ENCODE assay signal across 24 mouse cellular contexts in the genomic region with DNA sequence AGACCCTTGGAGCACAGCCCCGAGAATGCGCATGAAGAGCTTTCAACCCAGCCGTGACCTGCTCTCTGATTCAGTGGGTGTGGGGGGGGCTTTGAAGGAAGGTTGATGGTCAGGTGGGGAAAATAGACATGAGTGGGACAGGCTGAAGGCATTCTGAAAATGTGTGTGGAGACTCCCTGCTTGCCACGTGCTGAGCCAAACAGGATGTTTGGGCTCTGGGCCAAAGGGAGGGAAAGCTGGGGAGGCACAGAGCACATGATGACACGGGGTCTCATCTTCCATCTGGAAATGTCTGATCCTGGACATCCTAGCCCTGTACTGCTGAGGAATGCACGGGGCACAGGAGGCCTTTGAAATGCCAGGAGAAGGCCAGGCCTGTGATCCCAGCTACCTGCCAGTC. TPM values are rescaled to one million over a fixed set of nuclear protein-coding genes. Genes with fewer than 3 reads are reported as not detected.
DNase-seq lines count a peak whose midpoint lies in the region; ATAC-seq lines count a peak whose summit lies in the region.
"Had no signal": no experiment of that assay in that cellular context is flagged by ENCODE, and none has a peak within 500 bp of the region (broad histone marks: within the 10 kb centered on the region; RNA-seq: fewer than 3 reads in every experiment).

No protein-coding gene starts in this region.

- peaks cover 4% of the 10 kb centered on the region for H3K4me1 ChIP-seq in heart, embryonic 16.5 days (ENCODE audit: control insufficient read depth, insufficient read depth, low read length)
- H3K4me1 ChIP-seq in midbrain, embryonic 16.5 days (ENCODE audit: control insufficient read depth, insufficient read depth, low read length), result no peaks in the 10 kb centered on the region
- H3K4me1 ChIP-seq in midbrain, embryonic 11.5 days (ENCODE audit: control insufficient read depth, insufficient read depth, low read length), result no peaks in the 10 kb centered on the region
- H3K4me1 ChIP-seq: forebrain, embryonic 12.5 days had no signal

- DNase-seq in heart, postnatal 4 days, result no peak
- DNase-seq in kidney, postnatal 4 days, result peak; percentile 41 to 58
- no peak for DNase-seq in kidney, adult 18-20 months
- no peak for DNase-seq in midbrain, embryonic 11.5 days (ENCODE audit: low spot score, missing footprints)
- DNase-seq: cerebellum, adult 11-12 months; layer of hippocampus, adult 9-11 months; right cerebral cortex, adult 18-20 months; right cerebral cortex, postnatal 4 days; thymus, postnatal 25 days had no signal

- no peak overlapping the region for H3K4me2 ChIP-seq in heart, embryonic 16.5 days (ENCODE audit: low read depth, low read length)
- H3K4me2 ChIP-seq in midbrain, embryonic 16.5 days (ENCODE audit: low read length), result no peak overlapping the region
- no peak overlapping the region for H3K4me2 ChIP-seq in midbrain, embryonic 11.5 days
- H3K4me2 ChIP-seq: forebrain, embryonic 12.5 days; heart, embryonic 11.5 days; midbrain, embryonic 15.5 days; neural tube, embryonic 13.5 days had no signal

- H3K9me3 ChIP-seq in heart, embryonic 16.5 days (replicated peaks; ENCODE audit: control insufficient read depth, low read length), result no peaks in the 10 kb centered on the region
- H3K9me3 ChIP-seq in midbrain, embryonic 16.5 days (replicated peaks; ENCODE audit: control insufficient read depth, low read length, poor library complexity, severe bottlenecking), result no peaks in the 10 kb centered on the region
- H3K9me3 ChIP-seq in midbrain, embryonic 11.5 days (ENCODE audit: control insufficient read depth, low read length), result no peaks in the 10 kb centered on the region
- H3K9me3 ChIP-seq: forebrain, embryonic 12.5 days; hindbrain, embryonic 10.5 days; midbrain, embryonic 15.5 days; neural tube, embryonic 13.5 days had no signal

- H3K9ac ChIP-seq in heart, embryonic 16.5 days (ENCODE audit: low read length), result no peak overlapping the region
- no peak overlapping the region for H3K9ac ChIP-seq in midbrain, embryonic 16.5 days (ENCODE audit: low read depth, low read length)
- no peak overlapping the region for H3K9ac ChIP-seq in midbrain, embryonic 11.5 days (ENCODE audit: low read length)
- H3K9ac ChIP-seq: forebrain, embryonic 12.5 days; midbrain, embryonic 15.5 days; neural tube, embryonic 13.5 days had no signal

- H3K27ac ChIP-seq in heart, embryonic 16.5 days (ENCODE audit: low read length), result no peak overlapping the region
- H3K27ac ChIP-seq in midbrain, embryonic 16.5 days (ENCODE audit: low read length), result 0 out of 2 replicates have a peak overlapping the region, but pooled peaks have one; percentile 9
- no peak overlapping the region for H3K27ac ChIP-seq in midbrain, embryonic 11.5 days (ENCODE audit: low read depth, low read length)
- H3K27ac ChIP-seq: forebrain, embryonic 12.5 days; hindbrain, embryonic 10.5 days; left cerebral cortex, adult 2 months; midbrain, embryonic 15.5 days; neural tube, embryonic 13.5 days had no signal

- H3K4me3 ChIP-seq in heart, embryonic 16.5 days (ENCODE audit: low read length), result no peak overlapping the region
- no peak overlapping the region for H3K4me3 ChIP-seq in midbrain, embryonic 16.5 days (ENCODE audit: low read depth, low read length)
- no peak overlapping the region for H3K4me3 ChIP-seq in midbrain, embryonic 11.5 days (ENCODE audit: low read depth, low read length)
- H3K4me3 ChIP-seq: forebrain, embryonic 12.5 days; hindbrain, embryonic 10.5 days; left cerebral cortex, adult 2 months; midbrain, embryonic 15.5 days; myocyte; neural tube, embryonic 13.5 days had no signal

- 43% methylated on average over 6 of the region's 6 CpGs for WGBS in heart, embryonic 16.5 days
- 65% methylated on average over 6 of the region's 6 CpGs for WGBS in midbrain, embryonic 16.5 days
- WGBS in midbrain, embryonic 11.5 days, result 82% methylated on average over 6 of the region's 6 CpGs

- no peaks in the 10 kb centered on the region for H3K36me3 ChIP-seq in heart, embryonic 16.5 days (ENCODE audit: control insufficient read depth, insufficient read depth)
- no peaks in the 10 kb centered on the region for H3K36me3 ChIP-seq in midbrain, embryonic 16.5 days (ENCODE audit: control insufficient read depth, insufficient read depth, low read length)
- no peaks in the 10 kb centered on the region for H3K36me3 ChIP-seq in midbrain, embryonic 11.5 days (ENCODE audit: control insufficient read depth, insufficient read depth, low read length)
- H3K36me3 ChIP-seq: forebrain, embryonic 12.5 days; hindbrain, embryonic 10.5 days; midbrain, embryonic 15.5 days; neural tube, embryonic 13.5 days had no signal

- ATAC-seq in heart, embryonic 16.5 days (replicated peaks; ENCODE audit: extremely low read depth, insufficient read depth, low FRiP score), result peak; percentile 45
- no peak for ATAC-seq in midbrain, embryonic 16.5 days
- no peak for ATAC-seq in midbrain, embryonic 11.5 days (ENCODE audit: low FRiP score)
- ATAC-seq: intestine, postnatal 0 days; midbrain, embryonic 15.5 days had no signal

- H3K27me3 ChIP-seq in heart, embryonic 16.5 days (ENCODE audit: control insufficient read depth, insufficient read depth, low read length), result peaks cover 3% of the 10 kb centered on the region; the same call in 1 of the 2 replicates
- no peaks in the 10 kb centered on the region for H3K27me3 ChIP-seq in midbrain, embryonic 16.5 days (ENCODE audit: control insufficient read depth, insufficient read depth, low read depth, low read length)
- H3K27me3 ChIP-seq in midbrain, embryonic 11.5 days (ENCODE audit: control insufficient read depth, insufficient read depth, low read length), result no peaks in the 10 kb centered on the region
- H3K27me3 ChIP-seq: midbrain, embryonic 15.5 days had no signal

RNA-seq across cellular contexts. Expression of a gene that starts 19.8 kb away (rescaled TPM):
- polyA plus RNA-seq in heart, embryonic 16.5 days (2015; fragmentation: Nextera tagmentation; extraction: Ambion mirVana), result 0.59 and 0.65 TPM in 2 replicates
- total RNA-seq in heart, postnatal 4 days (2021), result under 1 TPM; 0.20 to 0.26 TPM
- polyA plus RNA-seq in midbrain, embryonic 16.5 days (2015; fragmentation: Nextera tagmentation; extraction: Ambion mirVana), result 0.66 and 0.74 TPM in 2 replicates
- polyA plus RNA-seq in midbrain, embryonic 11.5 days (2014; fragmentation: Nextera tagmentation; extraction: Ambion mirVana), result 0.25 TPM in 1 of 2 replicates, not detected in the other
- total RNA-seq: gastrocnemius, adult 8-10 months; granulocyte monocyte progenitor cell, adult 5-6 weeks; megakaryocyte-erythroid progenitor cell, adult 5-6 weeks; MEL had no signal

RNA-seq across cellular contexts. Expression of a gene that starts 59.3 kb away (rescaled TPM):
- 2.1 and 2.8 TPM in 2 replicates for polyA plus RNA-seq in heart, embryonic 16.5 days (2015; fragmentation: Nextera tagmentation; extraction: Ambion mirVana)
- total RNA-seq in heart, postnatal 4 days (2021), result 10 to 100 TPM; 29.0 to 32.5 TPM
- 4.7 and 6.2 TPM in 2 replicates for polyA plus RNA-seq in midbrain, embryonic 16.5 days (2015; fragmentation: Nextera tagmentation; extraction: Ambion mirVana)
- polyA plus RNA-seq in midbrain, embryonic 11.5 days (2014; fragmentation: Nextera tagmentation; extraction: Ambion mirVana), result 2.6 and 3.5 TPM in 2 replicates
- total RNA-seq: granulocyte monocyte progenitor cell, adult 5-6 weeks; megakaryocyte-erythroid progenitor cell, adult 5-6 weeks had no signal
- polyA plus RNA-seq: C2C12 had no signal

Comparison
In these comparisons a context has a peak if more than half of its experiments do, and no peak if none do; other contexts are left out.
1. DNase-seq: peak in kidney, postnatal 4 days (2 of 2); none in heart, postnatal 4 days (single experiment), kidney, adult 18-20 months (single experiment) and midbrain, embryonic 11.5 days (single experiment).